Mouse (Mus musculus) hindbrain, embryonic 14.5 days (tissue): Measurements from ENCODE around the gene Dek. TPM values are rescaled to one million over a fixed set of nuclear protein-coding genes. Genes with fewer than 3 reads are reported as not detected.
A peak's percentile ranks its signal among the peaks of the same experiment; 100 is the strongest.

Experiments
- ATAC-seq: fragments of 200-750 bp; cut with Nextera tagmentation; 2 replicates; pipeline ENCODE4 v1.8.0; 2017; ENCODE audit warnings: moderate number of reproducible peaks, mild to moderate bottlenecking, moderate TSS enrichment, moderate library complexity; ENCODE audit not compliant: low FRiP score
- DNase-seq: peaks from one replicate; pipeline ENCODE4 v3.0.0-alpha.2; 2015; ENCODE audit warnings: low spot score
- H3K27ac ChIP-seq: fragments of 300-500 bp; sonication (generic); 2 replicates; pipeline ENCODE4 v1.5.1; 2014; ENCODE audit warnings: mild to moderate bottlenecking, moderate library complexity
- H3K27me3 ChIP-seq: fragments of 300-500 bp; sonication (generic); 2 replicates; pipeline ENCODE4 v1.6.1; 2014; ENCODE audit warnings: mild to moderate bottlenecking, low read length, mixed read lengths; ENCODE audit not compliant: control insufficient read depth, insufficient read depth
- H3K36me3 ChIP-seq: fragments of 300-500 bp; sonication (generic); replicated peaks from 2 replicates; pipeline ENCODE4 v1.6.1; 2014; ENCODE audit not compliant: control insufficient read depth, insufficient read depth
- H3K4me1 ChIP-seq: fragments of 300-500 bp; sonication (generic); replicated peaks from 2 replicates; pipeline ENCODE4 v1.6.1; 2014; ENCODE audit warnings: antibody characterized with exemption, low read length, mixed read lengths; ENCODE audit not compliant: control insufficient read depth, insufficient read depth
- H3K4me2 ChIP-seq: fragments of 300-500 bp; sonication (generic); replicated peaks from 2 replicates; pipeline ENCODE4 v1.6.1; 2014; ENCODE audit warnings: mild to moderate bottlenecking, moderate library complexity
- H3K4me3 ChIP-seq: fragments of 300-500 bp; sonication (generic); replicated peaks from 2 replicates; pipeline ENCODE4 v1.5.1; 2014; ENCODE audit warnings: mild to moderate bottlenecking, low read length
- H3K9ac ChIP-seq: fragments of 300-500 bp; sonication (generic); 2 replicates; pipeline ENCODE4 v1.6.1; 2014
- H3K9me3 ChIP-seq: fragments of 300-500 bp; sonication (generic); 2 replicates; pipeline ENCODE4 v1.6.1; 2016; ENCODE audit warnings: low read length; ENCODE audit not compliant: control insufficient read depth
- WGBS: fragments of 180-500 bp; shearing (Covaris S2); extraction: QIAGEN DNeasy Blood & Tissue Kit; methylation state at CpG from one replicate; pipeline ENCODE4 v1.1.7; 2014; 5-methylcytosine and 5-hydroxymethylcytosine counted together
- polyA plus RNA-seq: library from polyadenylated mRNA; unstranded; fragments of >200 nt; fragmentation: Nextera tagmentation; extraction: Ambion mirVana; gene quantifications from 2 replicates; pipeline ENCODE4 v1.2.1, GENCODE M21; 2014

Dek gene
- polyA plus RNA-seq, 1 experiment from 2014 or later, result 98.4 TPM

- no peak for DNase-seq
- 0 out of 2 replicates have a peak, but pooled peaks cover 5% of the 10 kb centered on the region for H3K9me3 ChIP-seq
- H3K4me3 ChIP-seq, result no peak overlapping the region
- no peaks in the 10 kb centered on the region for H3K4me1 ChIP-seq
- 84% methylated on average over 6 of the region's 6 CpGs for WGBS
- no peak overlapping the region for H3K27ac ChIP-seq
- H3K9ac ChIP-seq, result no peak overlapping the region
- no peaks in the 10 kb centered on the region for H3K36me3 ChIP-seq
- no peak for ATAC-seq
- no peak overlapping the region for H3K4me2 ChIP-seq
- H3K27me3 ChIP-seq, result no peaks in the 10 kb centered on the region
Observed at GRCm38 (mm10) chr13:47142764-47143163, 36.8 kb upstream of the Dek start.

GRCm38 (mm10) chr13:47135741-47136140 is 29.7 kb upstream of the Dek start:
- H3K4me3 ChIP-seq, result no peak overlapping the region
- ATAC-seq (no peak), DNase-seq (no peak)
- WGBS, result 89% methylated on average over 7 of the region's 7 CpGs
- H3K9me3 ChIP-seq, result 0 out of 2 replicates have a peak, but pooled peaks cover 5% of the 10 kb centered on the region
- H3K4me2 ChIP-seq, result no peak overlapping the region
- H3K27me3 ChIP-seq, result no peaks in the 10 kb centered on the region
- no peak overlapping the region for H3K27ac ChIP-seq
- H3K4me1 ChIP-seq, result no peaks in the 10 kb centered on the region
- H3K9ac ChIP-seq, result no peak overlapping the region
- no peaks in the 10 kb centered on the region for H3K36me3 ChIP-seq

GRCm38 (mm10) chr13:47134836-47135235 is 28.8 kb upstream of the Dek start:
- Histone ChIP-seq H3K9me3 (0 out of 2 replicates have a peak, but pooled peaks cover 5% of the 10 kb centered on the region), H3K9ac (no peak overlapping the region), H3K4me2 (no peak overlapping the region), H3K27me3 (no peaks in the 10 kb centered on the region), H3K36me3 (no peaks in the 10 kb centered on the region), H3K27ac (no peak overlapping the region), H3K4me3 (no peak overlapping the region), H3K4me1 (no peaks in the 10 kb centered on the region)
- DNase-seq (no peak), ATAC-seq (no peak)
- WGBS, result 96% methylated on average over 7 of the region's 7 CpGs

- H3K27ac ChIP-seq, result no peak overlapping the region
- no peak overlapping the region for H3K4me2 ChIP-seq
- H3K4me1 ChIP-seq, result no peaks in the 10 kb centered on the region
- H3K9me3 ChIP-seq, result no peaks in the 10 kb centered on the region
- no peak overlapping the region for H3K9ac ChIP-seq
- no peaks in the 10 kb centered on the region for H3K36me3 ChIP-seq
- H3K27me3 ChIP-seq, result no peaks in the 10 kb centered on the region
- no peak overlapping the region for H3K4me3 ChIP-seq
- 87% methylated on average over 8 of the region's 8 CpGs for WGBS
- no peak for DNase-seq
- ATAC-seq, result no peak
Observed at GRCm38 (mm10) chr13:47133058-47133457, 27.1 kb upstream of the Dek start.

GRCm38 (mm10) chr13:47129090-47129489 is 23.1 kb upstream of the Dek start:
- DNase-seq (no peak), ATAC-seq (no peak)
- Histone ChIP-seq H3K27ac (no peak overlapping the region), H3K36me3 (no peaks in the 10 kb centered on the region), H3K9ac (no peak overlapping the region), H3K4me1 (no peaks in the 10 kb centered on the region), H3K4me3 (no peak overlapping the region), H3K4me2 (no peak overlapping the region), H3K9me3 (no peaks in the 10 kb centered on the region), H3K27me3 (no peaks in the 10 kb centered on the region)
- WGBS, result 70% methylated on average over 4 of the region's 4 CpGs

GRCm38 (mm10) chr13:47125595-47125994 is 19.6 kb upstream of the Dek start:
- DNase-seq, result no peak
- WGBS, result 82% methylated on average over 5 of the region's 5 CpGs
- no peaks in the 10 kb centered on the region for H3K9me3 ChIP-seq
- no peak for ATAC-seq
- no peak overlapping the region for H3K9ac ChIP-seq
- no peak overlapping the region for H3K4me3 ChIP-seq
- peaks cover 14% of the 10 kb centered on the region for H3K4me1 ChIP-seq
- H3K36me3 ChIP-seq, result no peaks in the 10 kb centered on the region
- peaks cover 22% of the 10 kb centered on the region for H3K27me3 ChIP-seq
- no peak overlapping the region for H3K27ac ChIP-seq
- H3K4me2 ChIP-seq, result no peak overlapping the region

GRCm38 (mm10) chr13:47124986-47125385 is 19.0 kb upstream of the Dek start:
- Histone ChIP-seq H3K4me3 (no peak overlapping the region), H3K4me2 (no peak overlapping the region), H3K9ac (no peak overlapping the region), H3K4me1 (peaks cover 14% of the 10 kb centered on the region), H3K27ac (no peak overlapping the region), H3K9me3 (no peaks in the 10 kb centered on the region), H3K36me3 (no peaks in the 10 kb centered on the region), H3K27me3 (peaks cover 22% of the 10 kb centered on the region)
- DNase-seq (no peak), ATAC-seq (no peak)
- 84% methylated on average over 6 of the region's 6 CpGs for WGBS

GRCm38 (mm10) chr13:47124449-47124848 is 18.4 kb upstream of the Dek start:
- no peak for DNase-seq
- H3K4me3 ChIP-seq, result no peak overlapping the region
- no peak overlapping the region for H3K27ac ChIP-seq
- H3K9me3 ChIP-seq, result no peaks in the 10 kb centered on the region
- no peak overlapping the region for H3K4me2 ChIP-seq
- H3K9ac ChIP-seq, result no peak overlapping the region
- no peaks in the 10 kb centered on the region for H3K36me3 ChIP-seq
- H3K27me3 ChIP-seq, result peaks cover 22% of the 10 kb centered on the region
- 51% methylated on average over 3 of the region's 3 CpGs for WGBS
- peaks cover 14% of the 10 kb centered on the region for H3K4me1 ChIP-seq
- ATAC-seq, result no peak

- Histone ChIP-seq H3K4me1 (peaks cover 14% of the 10 kb centered on the region), H3K36me3 (no peaks in the 10 kb centered on the region), H3K9me3 (no peaks in the 10 kb centered on the region), H3K4me2 (peak within 1 kb of the TSS; percentile 96), H3K27me3 (peaks cover 22% of the 10 kb centered on the region), H3K9ac (peak within 1 kb of the TSS; percentile 60), H3K4me3 (peak within 1 kb of the TSS; percentile 61), H3K27ac (no peak within 1 kb of the TSS)
- no peak for ATAC-seq
- peak; percentile 44 for DNase-seq
- WGBS, result 2% methylated on average over 55 of the region's 55 CpGs
Observed at GRCm38 (mm10) chr13:47122537-47123430, 16.8 kb upstream of the Dek start, which contains the start of gene Rnf144b. Rnf144b (plus strand) TSS chr13:47122656.
